Mouse (Mus musculus): Measurements from ENCODE around the gene Rtp1. TPM values are rescaled to one million over a fixed set of nuclear protein-coding genes. Genes with fewer than 3 reads are reported as not detected.

The Rtp1 gene
- polyA plus RNA-seq, 1 experiment = not detected

DNA sequence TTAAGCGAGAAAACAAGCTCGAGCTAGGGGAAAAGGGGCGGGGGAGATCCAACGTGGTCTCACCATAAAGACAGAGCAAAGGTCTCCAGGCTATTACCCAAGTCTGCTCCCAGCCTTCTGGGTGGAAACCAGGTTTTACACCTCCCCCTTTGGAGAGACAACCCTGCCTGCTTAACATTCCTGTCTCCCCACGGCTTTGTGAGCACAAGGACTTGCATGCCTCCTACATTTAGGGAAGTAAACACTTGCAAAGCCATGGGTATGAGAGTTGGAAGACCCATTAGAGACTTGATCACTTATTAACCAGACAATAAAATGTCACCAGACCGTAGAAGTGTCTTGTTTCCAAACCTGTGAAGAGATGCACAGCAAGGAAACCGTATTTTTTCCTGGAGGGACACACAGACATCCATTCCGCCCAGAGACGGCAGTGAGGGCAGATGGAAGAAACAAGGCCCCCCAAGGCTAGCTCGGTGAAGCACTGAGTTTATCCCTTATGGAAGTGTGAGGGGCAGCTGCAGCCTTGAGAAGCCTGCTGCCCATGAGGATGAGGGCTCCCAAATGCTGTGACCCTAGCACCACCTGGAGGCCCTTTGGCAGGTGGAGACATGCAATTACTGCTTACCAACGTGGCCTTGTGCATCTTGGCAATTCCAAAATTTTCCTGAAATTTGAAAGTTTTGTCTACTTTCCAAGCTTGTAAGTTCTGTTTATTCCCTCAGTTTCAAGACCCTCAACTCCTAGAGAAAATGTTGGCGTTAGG is 8.7 kb downstream of the Rtp1 start:
- no peak for TF ChIP-seq GATA1 (IDR thresholded peaks at IDR 0.05; ENCODE audit: low read length)

DNA sequence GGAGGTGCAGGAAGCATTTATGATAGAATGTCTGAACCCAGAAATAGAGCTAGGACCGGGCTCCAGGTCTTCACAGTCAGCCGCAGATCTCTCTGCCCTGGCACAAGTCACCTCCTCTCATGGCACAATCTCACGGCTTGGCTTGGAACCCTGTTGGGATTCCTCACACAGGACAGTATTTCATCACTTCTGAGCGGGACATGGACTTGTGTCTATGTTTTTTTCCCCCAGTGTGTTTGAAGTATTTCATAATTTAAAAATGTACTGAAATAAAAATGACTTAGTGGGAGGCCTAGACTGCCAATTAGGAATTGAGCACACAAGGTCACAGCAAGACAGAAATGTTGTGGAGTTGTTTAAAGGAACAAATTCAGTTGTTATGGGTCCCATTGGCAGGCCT is 15.3 kb downstream of the Rtp1 start:
- no peak for TF ChIP-seq GATA1 (IDR thresholded peaks at IDR 0.05; ENCODE audit: low read length)

DNA sequence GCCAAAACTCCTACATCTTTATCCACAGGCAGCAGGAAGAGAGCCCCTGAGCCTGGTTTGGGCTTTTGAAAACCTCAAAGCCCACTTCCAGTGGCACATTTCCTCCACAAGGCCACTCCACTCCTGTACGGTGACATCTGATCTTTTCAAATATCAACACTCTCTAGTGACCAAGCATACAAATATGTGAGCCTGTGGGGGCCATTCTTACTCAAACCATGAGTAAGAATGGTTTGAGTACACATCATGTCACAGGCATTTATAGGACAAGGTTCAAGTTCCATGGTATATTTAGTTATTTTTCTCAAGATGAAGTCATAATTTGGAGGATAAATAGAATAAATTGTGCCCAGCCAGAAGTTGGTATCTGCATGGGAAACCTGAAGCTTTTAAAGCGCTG is 21.0 kb downstream of the Rtp1 start:
- no peak for TF ChIP-seq GATA1 (IDR thresholded peaks at IDR 0.05; ENCODE audit: low read length)

DNA sequence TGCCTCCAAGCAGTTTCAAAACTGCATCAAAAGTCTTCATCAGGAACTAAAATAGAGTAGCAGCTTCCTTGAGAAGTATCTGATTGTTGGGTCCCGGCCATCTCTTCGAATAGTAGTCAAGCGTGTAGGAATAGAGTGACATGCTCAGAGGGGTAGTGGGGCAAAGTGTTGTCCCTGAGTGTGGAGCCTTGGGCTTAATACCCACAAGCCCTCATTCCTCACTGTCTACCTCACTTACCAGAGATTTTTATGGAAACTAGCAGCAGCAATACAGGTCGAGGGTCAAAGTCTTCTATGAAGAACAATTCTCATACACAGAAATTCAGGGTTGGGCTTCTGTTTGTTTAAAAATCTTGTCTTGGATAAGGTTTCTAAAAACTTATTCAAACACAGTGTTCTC is 21.9 kb downstream of the Rtp1 start:
- no peak for TF ChIP-seq GATA1 (IDR thresholded peaks at IDR 0.05; ENCODE audit: low read length)

DNA sequence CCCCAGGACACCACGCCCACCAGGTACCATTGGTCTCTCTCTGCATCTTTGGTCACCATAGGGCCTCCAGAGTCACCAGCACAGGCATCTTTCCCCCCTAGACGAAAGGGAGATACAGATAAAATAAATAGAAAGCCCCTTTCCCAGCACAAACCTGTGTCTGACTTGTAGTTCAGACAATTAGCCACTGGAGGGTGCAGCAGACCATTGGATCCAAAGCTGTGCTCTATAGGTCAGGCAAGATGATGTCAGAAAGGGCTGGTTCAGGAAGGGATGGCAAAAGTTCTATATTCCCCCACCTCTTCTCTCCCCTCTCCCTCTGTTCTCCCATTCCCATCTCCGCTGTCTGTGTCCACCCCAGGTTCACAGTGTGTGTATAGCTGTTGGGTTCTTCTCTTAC is 23.5 kb downstream of the Rtp1 start:
- no peak for TF ChIP-seq GATA1 (IDR thresholded peaks at IDR 0.05; ENCODE audit: low read length)

DNA sequence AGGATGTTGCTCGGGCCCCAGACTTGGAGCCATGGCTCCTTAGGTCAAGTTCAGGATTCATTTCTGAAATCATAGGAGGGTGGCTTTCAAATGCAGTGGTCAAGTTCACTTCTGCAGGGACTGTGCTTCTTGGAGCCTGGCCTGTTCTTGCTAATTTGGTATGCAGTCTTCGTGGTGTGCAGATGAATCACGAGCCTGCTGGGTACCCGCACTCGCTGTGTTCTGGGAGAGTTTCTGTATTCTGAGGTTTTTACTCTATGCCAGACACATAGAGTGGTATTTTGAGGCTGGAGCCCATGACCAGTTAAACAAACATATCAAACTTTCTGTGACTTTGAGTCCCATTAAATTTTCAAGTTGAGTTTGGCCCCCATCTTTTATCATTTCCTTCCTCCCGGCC is 25.4 kb downstream of the Rtp1 start:
- no peak for TF ChIP-seq GATA1 (IDR thresholded peaks at IDR 0.05; ENCODE audit: low read length)

DNA sequence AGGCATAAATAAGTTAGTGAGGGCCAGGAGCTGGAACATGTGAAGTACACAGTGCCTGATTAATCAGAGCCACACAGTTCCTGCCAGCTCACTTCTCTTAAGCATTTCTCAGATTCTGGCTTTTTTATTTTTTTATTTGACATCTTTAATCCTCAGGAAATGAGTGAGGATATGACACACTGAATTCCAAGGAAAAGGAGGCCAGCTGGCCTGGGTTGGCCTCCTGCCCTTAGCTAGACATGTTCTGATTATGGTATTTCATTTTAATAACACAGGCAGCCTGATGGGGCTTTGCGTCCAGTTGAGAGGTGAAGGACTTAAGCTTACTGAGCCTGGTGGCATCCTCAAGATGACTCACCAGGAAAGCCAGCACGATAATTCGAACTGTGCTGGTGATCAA is 27.6 kb downstream of the Rtp1 start:
- TF ChIP-seq GATA1 (IDR thresholded peaks at IDR 0.05; ENCODE audit: low read length) = no peak

DNA sequence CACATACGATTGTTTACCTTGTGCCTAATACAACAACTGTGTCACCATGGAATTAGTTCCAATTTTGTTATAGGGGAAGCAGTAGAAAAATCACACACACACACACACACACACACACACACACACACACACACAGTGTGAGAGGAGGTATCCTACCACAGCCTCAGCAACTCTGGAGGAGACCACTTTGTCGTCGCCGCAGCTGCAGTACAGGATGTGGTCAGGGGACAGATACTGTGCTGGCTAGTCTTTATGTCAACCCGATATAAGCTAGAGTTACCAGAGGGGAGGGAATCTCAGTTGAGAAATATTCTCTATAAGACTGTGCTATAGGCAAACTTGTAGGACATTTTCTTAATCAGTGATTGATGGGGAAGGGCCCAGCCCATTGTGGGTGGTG is 28.4 kb downstream of the Rtp1 start:
- TF ChIP-seq GATA1 (IDR thresholded peaks at IDR 0.05; ENCODE audit: low read length) = no peak

DNA sequence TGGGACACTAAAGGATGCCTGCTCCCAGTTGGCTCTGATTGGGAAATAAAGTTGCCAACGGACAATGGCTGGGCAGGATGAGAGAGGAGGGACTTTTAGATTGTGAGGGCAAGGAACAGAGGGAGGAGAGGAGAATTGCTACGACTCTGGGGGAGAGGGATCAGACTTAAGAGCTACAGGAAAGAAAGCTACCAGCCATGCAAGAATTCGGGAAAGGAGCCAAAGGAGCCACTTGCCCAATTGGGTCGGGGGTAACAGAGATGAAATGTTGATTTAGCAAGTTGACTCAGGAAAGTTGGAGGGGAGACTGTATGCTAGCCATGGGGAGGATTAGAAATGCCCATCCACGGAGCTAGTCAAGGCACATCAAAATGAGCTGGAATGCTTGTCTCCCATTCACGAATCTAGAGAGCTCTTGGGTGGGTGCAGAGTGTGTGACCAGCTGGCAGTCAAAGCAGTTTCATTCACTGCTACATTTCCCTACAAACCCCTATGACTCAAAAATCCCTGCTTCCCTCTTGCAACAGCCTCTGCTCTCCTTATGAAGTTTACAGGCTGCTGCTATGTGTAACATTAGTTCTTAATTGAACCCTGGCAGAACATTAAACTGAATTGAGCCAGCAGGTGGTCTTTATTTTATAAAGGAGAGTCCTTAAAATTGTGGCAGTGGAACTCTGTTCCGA is 30.1 kb downstream of the Rtp1 start:
- TF ChIP-seq GATA1 (IDR thresholded peaks at IDR 0.05; ENCODE audit: low read length) = no peak

DNA sequence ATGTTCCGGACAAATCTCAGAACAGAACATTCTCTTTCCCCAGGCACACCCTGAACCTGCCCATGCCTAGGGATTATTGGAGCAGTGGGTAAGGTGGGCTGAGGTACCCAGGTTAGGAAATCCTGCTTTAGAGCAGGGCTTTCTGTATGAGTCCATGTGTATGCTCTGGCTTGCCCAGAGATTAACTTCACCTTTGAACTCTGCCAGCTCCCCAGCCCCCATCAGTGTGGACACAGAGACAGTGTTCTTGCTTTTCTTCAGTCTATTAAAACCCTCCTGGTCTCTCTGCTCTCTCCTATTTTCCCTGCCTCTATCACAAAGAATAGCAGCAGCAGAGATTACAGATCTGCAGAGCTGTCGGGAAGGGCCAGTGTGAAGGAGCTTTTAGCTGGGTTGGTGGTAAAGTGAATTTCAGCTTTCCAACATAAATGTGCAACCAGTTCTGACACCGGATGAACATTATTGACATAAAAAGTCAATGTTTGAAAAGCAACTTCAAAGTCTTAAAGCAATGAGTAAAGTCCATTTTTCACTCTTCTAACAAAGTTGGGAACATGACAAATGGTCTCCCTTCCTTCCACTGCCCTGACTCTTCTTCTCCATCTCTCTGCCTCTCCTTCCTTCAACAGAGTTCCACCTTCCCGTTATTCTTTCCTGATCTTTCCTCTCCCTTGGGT is 34.9 kb downstream of the Rtp1 start:
- no peak for TF ChIP-seq GATA1 (IDR thresholded peaks at IDR 0.05; ENCODE audit: low read length)

DNA sequence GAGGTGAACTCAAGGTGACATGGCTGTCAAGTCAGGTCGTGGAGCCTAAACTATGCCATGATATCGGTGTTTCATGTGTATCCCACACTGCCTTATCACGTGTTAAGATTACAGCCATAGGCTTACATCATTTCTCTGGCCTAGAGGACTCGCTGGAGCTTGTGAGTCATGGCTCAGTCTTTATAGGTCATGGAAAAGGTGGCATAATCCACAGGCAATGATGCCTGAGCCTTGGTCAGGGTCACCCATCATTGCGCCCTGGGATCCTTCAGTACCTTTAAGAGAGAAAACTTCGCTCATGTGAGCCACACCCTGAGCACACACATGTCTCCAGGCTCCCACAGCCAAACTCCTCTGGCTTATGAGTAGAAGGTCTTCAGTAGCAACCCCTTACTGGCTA is 42.6 kb downstream of the Rtp1 start:
- no peak for TF ChIP-seq GATA1 (IDR thresholded peaks at IDR 0.05; ENCODE audit: low read length)

DNA sequence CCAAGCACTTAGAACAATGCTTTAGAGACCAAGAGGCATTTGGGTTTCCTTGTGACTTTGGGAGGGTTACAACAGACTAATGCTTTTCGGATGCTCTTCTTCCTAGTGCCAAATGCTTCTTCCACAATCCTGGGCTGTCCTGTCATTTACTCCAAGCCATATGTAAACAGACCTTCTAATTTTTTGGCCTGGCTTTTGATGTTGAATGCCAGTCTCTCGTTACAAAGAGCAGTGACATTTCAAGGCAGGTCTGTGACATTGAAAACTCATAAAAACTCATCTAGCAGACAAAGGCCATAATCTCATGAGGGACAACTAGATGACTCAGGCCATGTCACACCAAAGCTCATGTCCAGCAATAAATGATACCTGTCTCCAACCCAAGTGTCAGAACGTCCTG is 43.1 kb downstream of the Rtp1 start:
- no peak for TF ChIP-seq GATA1 (IDR thresholded peaks at IDR 0.05; ENCODE audit: low read length)

DNA sequence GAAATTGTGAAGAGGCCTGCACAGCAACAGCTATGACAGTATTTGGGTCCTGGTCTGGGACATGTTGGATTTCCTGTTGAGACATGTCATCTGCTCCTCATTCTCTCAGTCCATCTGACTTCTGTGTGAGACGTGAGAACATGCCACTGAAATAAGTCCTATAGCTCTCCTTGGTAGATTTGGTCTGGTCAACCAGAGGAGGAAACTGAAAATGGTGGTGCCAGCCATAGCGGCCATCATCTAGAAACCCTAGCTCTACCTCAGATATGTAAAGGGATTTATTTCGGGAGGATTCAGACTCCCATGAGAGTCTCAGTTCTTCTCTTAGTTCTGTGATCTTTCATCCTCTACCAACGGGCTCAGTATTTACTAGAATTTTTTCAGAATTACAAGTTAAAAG is 46.7 kb downstream of the Rtp1 start:
- no peak for TF ChIP-seq GATA1 (IDR thresholded peaks at IDR 0.05; ENCODE audit: low read length)

DNA sequence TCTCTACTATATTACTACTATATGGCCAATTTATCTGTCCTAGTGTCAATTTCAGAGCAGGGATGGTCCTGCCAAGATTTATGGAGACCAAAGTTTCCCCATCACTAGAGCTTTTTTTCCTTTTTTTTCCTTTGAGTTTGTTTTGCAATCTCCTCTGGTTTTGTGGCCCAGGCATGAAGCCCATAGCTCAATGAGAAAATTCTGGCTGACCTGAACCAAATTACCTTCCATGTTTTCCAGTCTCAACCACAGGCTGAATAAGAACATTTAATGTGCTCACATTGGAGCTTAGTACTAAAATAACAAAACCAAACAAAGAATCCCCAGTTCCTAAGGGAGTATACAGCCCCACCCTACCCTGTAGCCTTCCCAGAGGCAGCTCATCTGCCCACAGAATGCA is 47.7 kb downstream of the Rtp1 start:
- TF ChIP-seq GATA1 (IDR thresholded peaks at IDR 0.05; ENCODE audit: low read length) = no peak

DNA sequence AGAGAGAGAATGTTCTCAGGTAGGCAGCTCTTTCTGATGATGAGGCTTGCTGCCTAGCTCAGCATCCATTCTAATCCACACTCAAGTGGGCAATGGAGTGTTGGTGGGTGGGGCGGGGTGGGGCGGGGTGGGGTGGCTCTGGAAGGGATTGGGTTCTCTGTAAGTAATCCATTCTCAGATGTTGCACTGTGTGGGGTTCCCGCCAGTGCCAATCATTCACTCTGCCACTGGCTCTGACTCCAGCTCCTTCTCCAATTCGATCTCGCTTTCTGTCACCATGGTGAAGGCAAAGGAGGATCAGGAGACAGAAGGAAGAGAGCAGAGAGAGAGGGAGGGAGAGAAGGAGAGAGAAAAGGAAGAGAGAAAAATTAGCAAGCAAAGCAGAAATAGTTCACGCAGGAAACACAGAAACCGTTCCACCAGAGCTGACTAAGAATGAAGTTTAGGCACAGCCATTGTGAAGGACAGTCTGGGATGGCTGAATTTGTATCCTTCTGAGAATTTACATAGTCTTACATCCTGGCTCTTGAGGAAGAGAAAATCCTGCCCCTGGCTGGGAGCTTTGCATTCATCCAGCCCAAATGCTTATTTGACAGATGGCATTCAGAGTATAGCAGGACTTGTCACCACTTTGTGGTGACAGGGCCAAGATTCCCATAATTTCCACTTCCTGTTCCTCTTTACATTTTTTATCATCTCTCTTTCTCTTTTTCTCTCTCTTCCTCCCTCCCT is 51.1 kb downstream of the Rtp1 start:
- TF ChIP-seq GATA1 (IDR thresholded peaks at IDR 0.05; ENCODE audit: low read length) = no peak

DNA sequence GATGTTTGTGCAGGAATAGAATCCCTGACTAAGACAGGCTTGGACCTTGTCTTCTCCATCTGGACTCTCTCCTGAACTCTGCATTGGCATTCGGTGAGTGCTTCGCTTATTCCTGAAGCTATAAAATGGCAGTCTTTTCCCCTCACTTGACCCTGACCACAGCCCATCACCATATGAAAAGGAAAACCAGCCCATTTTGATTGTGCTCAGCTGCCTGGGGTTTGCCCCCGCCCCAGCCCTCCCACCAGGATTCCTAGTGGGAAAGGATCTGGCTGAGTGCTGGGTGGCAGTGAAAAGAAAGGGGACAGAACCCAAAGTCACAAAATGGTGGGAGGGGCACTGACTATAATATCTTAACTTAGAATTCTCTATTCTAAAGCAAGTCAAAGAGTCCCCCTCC is 53.3 kb downstream of the Rtp1 start:
- no peak for TF ChIP-seq GATA1 (IDR thresholded peaks at IDR 0.05; ENCODE audit: low read length)
